Mouse (Mus musculus) C2C12 (cell line): Measurements from ENCODE around the gene Tmem100.

Experiments
- CEBPB ChIP-seq: IDR thresholded peaks from one replicate; pipeline ENCODE4 v1.6.1; 2011; ENCODE audit warnings: low read depth, mild to moderate bottlenecking, control low read depth, moderate library complexity
- CTCF ChIP-seq: IDR thresholded peaks from one replicate; pipeline ENCODE4 v1.5.1; 2011; ENCODE audit not compliant: control insufficient read depth, insufficient read depth, insufficient read length
- FOSL1 ChIP-seq: IDR thresholded peaks from one replicate; pipeline ENCODE4 v1.8.0; 2011; ENCODE audit warnings: mild to moderate bottlenecking, low read length; ENCODE audit not compliant: poor library complexity, insufficient read depth, severe bottlenecking
- MAX ChIP-seq: IDR thresholded peaks from one replicate; pipeline ENCODE4 v1.6.1; 2011; ENCODE audit warnings: mild to moderate bottlenecking, control low read depth
- MYOD1 ChIP-seq: IDR thresholded peaks from one replicate; pipeline ENCODE4 v1.6.1; 2011; ENCODE audit warnings: low read depth; ENCODE audit not compliant: control insufficient read depth, insufficient read length
- MYOG ChIP-seq: IDR thresholded peaks from one replicate; pipeline ENCODE4 v1.6.1; 2011; ENCODE audit not compliant: control insufficient read depth, insufficient read length; ENCODE audit errors: extremely low read depth
- USF1 ChIP-seq: IDR thresholded peaks from one replicate; pipeline ENCODE4 v1.6.1; 2011; ENCODE audit warnings: low read depth, mild to moderate bottlenecking, control low read depth, moderate library complexity

DNA sequence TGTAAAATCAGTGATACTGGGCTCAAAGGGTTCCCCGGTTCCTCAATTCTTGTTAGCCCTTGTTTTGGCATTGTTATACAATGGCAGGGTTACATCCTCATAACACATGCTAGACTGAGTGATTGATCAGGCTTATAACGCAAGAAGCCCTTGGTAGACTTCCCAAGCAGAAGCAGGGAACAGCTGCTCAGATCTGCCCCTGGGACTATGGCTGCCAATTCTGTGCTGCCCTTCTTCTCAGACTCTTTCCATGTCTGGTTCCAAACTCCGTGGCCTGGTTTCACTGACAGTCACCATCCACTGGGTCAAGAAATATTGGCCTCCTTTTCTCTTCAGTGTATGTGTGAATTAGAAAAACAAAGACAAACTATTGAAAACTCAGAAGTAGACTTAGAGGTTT lies 46.5 kb downstream of the Tmem100 start:
- TF ChIP-seq CTCF (no peak), MAX (no peak), MYOG (no peak), USF1 (no peak), CEBPB (no peak), MYOD1 (no peak), FOSL1 (no peak)
